Mouse (Mus musculus): ENCODE measurements around the gene Cybc1.

- TF ChIP-seq CTCF (conservative IDR thresholded peaks at IDR 0.05; ENCODE audit: low read length) (no peak), NANOG (IDR thresholded peaks at IDR 0.05; ENCODE audit: borderline replicate concordance, low read length) (no peak), POU5F1 (IDR thresholded peaks at IDR 0.05; ENCODE audit: borderline replicate concordance, low read length) (no peak)
Observed at GRCm38 (mm10) chr11:121231628-121232291, 2.6 kb upstream of the Cybc1 start.
